Mouse (Mus musculus): Measurements from ENCODE around the gene Vmn2r-ps159.
"Not testable (repeated sequence)": the region's sequence is repeated elsewhere in the genome, so short reads cannot be mapped to it uniquely, and the experiment has no call there.

Vmn2r-ps159 gene

DNA sequence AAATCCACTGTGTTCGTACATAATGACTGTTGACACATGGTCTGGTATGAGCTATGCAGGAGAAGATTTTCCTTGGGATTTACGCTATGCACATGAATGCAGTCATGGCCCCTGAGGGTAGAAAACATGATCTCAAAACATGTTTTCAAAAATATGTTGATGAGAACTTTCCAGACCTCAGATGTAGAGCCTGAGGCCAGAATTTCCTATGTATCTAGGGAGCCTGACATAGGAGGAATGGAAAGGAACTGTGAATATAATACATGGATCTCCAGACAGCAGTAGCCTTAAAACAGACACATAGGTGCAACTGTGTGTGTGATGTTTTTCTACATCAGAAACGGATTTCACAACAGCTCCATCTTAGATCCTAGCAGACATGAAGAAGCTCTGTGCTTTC is at the start of gene Vmn2r-ps159:
Vmn2r-ps159 (plus strand) TSS at position 301 of the 400 bp plus-strand sequence.
- DNase-seq (ENCODE audit: low spot score in 2 of 2) = not testable (repeated sequence)

DNA sequence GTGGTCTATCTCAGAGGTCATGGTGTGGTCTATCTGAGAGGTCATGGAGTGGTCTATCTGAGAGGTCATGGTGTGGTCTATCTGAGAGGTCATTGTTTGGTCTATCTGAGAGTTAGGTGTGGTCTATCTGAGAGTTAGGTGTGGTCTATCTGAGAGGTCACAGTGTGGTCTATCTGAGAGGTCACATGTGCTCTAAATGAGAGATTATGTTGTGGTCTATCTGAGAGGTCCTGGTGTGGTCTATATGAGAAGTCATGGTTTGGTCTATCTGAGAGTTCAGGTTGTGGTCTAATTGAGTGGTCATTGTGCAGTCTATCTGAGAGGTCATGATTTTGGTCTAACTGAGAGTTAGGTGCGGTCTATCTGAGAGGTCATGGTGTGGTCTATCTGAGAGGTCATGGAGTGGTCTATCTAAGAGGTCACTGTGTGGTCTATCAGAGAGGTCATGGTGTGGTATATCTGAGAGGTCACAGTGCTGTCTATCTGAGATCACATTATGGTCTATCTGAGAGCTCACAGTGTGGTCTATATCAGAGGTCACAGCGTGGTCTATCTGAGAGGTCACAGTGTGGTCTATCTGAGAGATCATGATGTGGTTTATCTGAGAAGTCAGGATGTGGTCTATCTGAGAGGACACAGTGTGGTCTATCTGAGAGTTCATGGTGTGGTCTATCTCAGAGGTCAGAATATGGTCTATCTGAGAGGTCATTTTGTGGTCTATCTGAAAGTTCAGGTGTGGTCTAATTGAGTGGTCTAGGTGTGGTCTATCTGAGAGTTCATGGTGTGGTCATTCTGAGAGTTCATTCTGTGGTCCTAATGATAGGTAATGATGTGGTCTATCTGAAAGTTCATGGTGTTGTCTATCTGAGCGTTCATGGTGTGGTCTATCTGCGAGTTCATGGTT is 10.9 kb downstream of the Vmn2r-ps159 start:
- not testable (repeated sequence) for DNase-seq (ENCODE audit: low spot score in 2 of 2)

DNA sequence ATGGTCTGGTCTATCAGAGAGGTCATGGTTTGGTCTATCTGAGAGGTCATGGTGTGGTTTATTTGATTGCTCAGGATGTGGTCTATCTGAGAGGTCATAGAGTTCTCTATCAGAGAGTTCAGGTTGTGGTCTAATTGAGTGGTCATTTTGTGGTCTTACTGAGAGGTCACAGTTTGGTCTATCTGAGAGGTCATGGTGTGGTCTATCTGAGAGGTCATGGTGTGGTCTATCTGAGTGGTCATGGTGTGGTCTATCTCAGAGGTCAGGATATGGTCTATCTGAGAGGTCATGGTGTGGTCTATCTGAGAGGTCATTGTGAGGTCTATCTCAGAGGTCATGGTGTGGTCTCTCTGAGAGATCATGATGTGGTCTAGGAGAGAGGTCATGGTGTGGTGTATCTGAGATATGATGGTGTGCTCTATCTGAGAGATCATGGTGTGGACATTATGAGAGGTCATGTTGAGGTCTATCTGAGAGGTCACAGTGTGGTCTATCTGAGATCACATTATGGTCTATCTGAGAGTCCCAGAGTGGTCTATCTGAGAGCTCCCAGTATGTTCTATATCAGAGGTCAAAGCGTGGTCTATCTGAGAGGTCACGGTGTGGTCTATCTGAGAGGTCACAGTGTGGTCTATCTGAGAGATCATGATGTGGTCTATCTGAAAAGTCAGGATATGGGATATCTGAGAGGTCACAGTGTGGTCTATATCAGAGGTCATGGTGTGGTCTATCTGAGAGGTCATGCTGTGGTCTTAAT is 11.8 kb downstream of the Vmn2r-ps159 start:
- no peak for DNase-seq (ENCODE audit: low spot score in 2 of 2)

DNA sequence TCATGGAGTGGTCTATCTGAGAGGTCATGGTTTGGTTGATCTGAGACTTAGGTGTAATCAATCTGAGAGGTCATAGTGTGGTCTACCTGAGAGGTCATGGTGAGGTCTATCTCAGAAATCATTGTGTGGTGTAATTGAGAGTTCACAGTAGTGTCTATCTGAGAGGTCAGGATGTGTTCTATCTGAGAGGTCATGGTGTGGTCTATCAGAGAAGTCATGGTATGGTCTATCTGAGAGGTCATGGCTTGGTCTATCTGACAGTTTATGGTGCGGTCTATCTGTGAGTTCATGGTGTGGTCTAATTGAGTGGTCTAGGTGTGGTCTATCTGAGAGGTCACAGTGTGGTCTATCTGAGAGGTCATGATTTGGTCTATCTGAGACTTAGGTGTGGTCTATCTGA is 12.4 kb downstream of the Vmn2r-ps159 start:
- no peak for DNase-seq (ENCODE audit: low spot score in 2 of 2)

DNA sequence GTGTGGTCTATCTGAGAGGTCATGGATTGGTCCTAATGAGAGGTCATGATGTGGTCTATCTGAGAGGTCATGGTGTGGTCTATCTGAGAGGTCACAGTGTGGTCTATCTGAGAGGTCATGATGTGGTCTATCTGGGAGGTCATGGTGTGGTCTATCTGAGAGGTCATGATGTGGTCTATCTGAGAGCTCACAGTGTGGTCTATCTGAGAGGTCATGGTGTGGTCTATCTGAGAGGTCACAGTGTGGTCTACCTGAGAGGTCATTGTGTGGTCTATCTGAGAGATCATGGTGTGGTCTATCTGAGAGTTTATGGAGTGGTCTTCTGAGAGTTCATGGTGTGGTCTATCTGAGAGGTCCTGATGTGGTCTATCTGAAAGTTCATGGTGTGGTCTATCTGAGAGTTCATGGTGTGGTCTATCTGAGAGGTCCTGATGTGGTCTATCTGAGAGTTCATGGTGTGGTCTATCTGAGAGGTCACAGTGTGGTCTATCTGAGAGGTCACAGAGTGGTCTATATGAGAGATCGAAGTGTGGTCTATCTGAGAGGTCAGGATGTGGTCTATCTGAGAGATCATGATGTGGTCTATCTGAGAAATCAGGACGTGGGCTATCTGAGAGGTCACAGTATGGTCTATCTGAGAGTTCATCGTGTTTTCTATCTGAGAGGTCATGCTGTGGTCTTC is 26.0 kb downstream of the Vmn2r-ps159 start:
- not testable (repeated sequence) for DNase-seq (ENCODE audit: low spot score in 2 of 2)
